Mouse (Mus musculus): ENCODE data around the gene Gm11214.

The Gm11214 gene

GRCm38 (mm10) chr4:63663279-63663678 lies at the start of gene Gm11214:
TSS of gene Gm11214 (minus strand) at chr4:63663379.
- DNase-seq (ENCODE audit: extremely low spot score, low spot score): no peak

GRCm38 (mm10) chr4:63711886-63712285 lies 48.7 kb upstream of the Gm11214 start:
- no peak for DNase-seq (ENCODE audit: extremely low spot score, low spot score)

GRCm38 (mm10) chr4:63710431-63711220 lies 47.4 kb upstream of the Gm11214 start:
- no peak for DNase-seq (ENCODE audit: extremely low spot score, low spot score)

GRCm38 (mm10) chr4:63706279-63706971 lies 43.2 kb upstream of the Gm11214 start:
- no peak for DNase-seq (ENCODE audit: extremely low spot score, low spot score)

GRCm38 (mm10) chr4:63704232-63704631 lies 41.1 kb upstream of the Gm11214 start:
- DNase-seq (ENCODE audit: extremely low spot score, low spot score): no peak

GRCm38 (mm10) chr4:63703686-63704085 lies 40.5 kb upstream of the Gm11214 start:
- DNase-seq (ENCODE audit: extremely low spot score, low spot score): no peak

- DNase-seq (ENCODE audit: extremely low spot score, low spot score): no peak
These were observed 39.0 kb upstream of the Gm11214 start for GRCm38 (mm10) chr4:63702006-63702704.

- DNase-seq (ENCODE audit: extremely low spot score, low spot score): no peak
These were observed 36.6 kb upstream of the Gm11214 start for GRCm38 (mm10) chr4:63699749-63700148.

- no peak for DNase-seq (ENCODE audit: extremely low spot score, low spot score)
These were observed 33.7 kb upstream of the Gm11214 start for GRCm38 (mm10) chr4:63696921-63697320.

- DNase-seq (ENCODE audit: extremely low spot score, low spot score): no peak
These were observed 29.2 kb upstream of the Gm11214 start for GRCm38 (mm10) chr4:63692351-63692750.

- DNase-seq (ENCODE audit: extremely low spot score, low spot score): no peak
These were observed 24.2 kb upstream of the Gm11214 start for GRCm38 (mm10) chr4:63687429-63687828.

GRCm38 (mm10) chr4:63686157-63686556 lies 23.0 kb upstream of the Gm11214 start:
- DNase-seq (ENCODE audit: extremely low spot score, low spot score): no peak

- DNase-seq (ENCODE audit: extremely low spot score, low spot score): no peak
These were observed 22.0 kb upstream of the Gm11214 start for GRCm38 (mm10) chr4:63685253-63685525.

GRCm38 (mm10) chr4:63684412-63685252 lies 21.5 kb upstream of the Gm11214 start:
- no peak for DNase-seq (ENCODE audit: extremely low spot score, low spot score)

- no peak for DNase-seq (ENCODE audit: extremely low spot score, low spot score)
These were observed 20.5 kb upstream of the Gm11214 start for GRCm38 (mm10) chr4:63683716-63684115.

- no peak for DNase-seq (ENCODE audit: extremely low spot score, low spot score)
These were observed 19.9 kb upstream of the Gm11214 start for GRCm38 (mm10) chr4:63683056-63683455.

GRCm38 (mm10) chr4:63682441-63682840 lies 19.3 kb upstream of the Gm11214 start:
- DNase-seq (ENCODE audit: extremely low spot score, low spot score): no peak

- DNase-seq (ENCODE audit: extremely low spot score, low spot score): no peak
These were observed 18.4 kb upstream of the Gm11214 start for GRCm38 (mm10) chr4:63681557-63681956.

- DNase-seq (ENCODE audit: extremely low spot score, low spot score): no peak
These were observed 11.9 kb upstream of the Gm11214 start for GRCm38 (mm10) chr4:63675128-63675527.

GRCm38 (mm10) chr4:63668255-63668654 lies 5.1 kb upstream of the Gm11214 start:
- DNase-seq (ENCODE audit: extremely low spot score, low spot score): no peak

- DNase-seq (ENCODE audit: extremely low spot score, low spot score): no peak
These were observed 2.6 kb upstream of the Gm11214 start for GRCm38 (mm10) chr4:63665738-63666137.

Data from neural tube, embryonic 10.5 days (tissue).